Mouse (Mus musculus) central nervous system, embryonic 18 days (tissue): ENCODE measurements around the gene 4930513O06Rik. TPM values are rescaled to one million over a fixed set of nuclear protein-coding genes. Genes with fewer than 3 reads are reported as not detected.

Experiments used
- polyA plus RNA-seq: library from polyadenylated mRNA; depleted of rRNA; stranded (reverse); fragments of >200 nt; gene quantifications from 2 replicates; pipeline ENCODE4 v1.2.3, GENCODE M21; 2012; rRNA removed

The 4930513O06Rik gene
- not detected in 2 replicates for polyA plus RNA-seq

DNA sequence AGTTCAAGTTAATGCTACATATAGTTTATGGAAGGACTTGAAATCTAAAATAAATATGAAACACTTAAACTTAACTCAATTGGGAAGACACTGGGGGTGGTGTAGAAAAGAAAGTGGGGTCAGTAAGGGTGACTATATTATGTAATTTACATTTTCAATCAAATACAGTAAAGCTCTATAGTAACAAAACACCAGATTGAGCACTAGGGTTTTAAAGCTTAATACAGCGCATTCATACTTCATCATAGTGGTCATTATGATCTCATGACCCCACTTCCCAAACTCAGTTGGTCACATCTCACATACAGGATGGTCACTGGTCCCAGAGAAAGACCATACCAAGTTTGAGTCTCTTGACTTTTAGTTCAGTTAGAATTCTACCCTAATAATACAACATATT, at the start of gene 4930513O06Rik:
Gene 4930513O06Rik, plus strand, starts transcription at position 301 of the 400 bp plus-strand sequence.

DNA sequence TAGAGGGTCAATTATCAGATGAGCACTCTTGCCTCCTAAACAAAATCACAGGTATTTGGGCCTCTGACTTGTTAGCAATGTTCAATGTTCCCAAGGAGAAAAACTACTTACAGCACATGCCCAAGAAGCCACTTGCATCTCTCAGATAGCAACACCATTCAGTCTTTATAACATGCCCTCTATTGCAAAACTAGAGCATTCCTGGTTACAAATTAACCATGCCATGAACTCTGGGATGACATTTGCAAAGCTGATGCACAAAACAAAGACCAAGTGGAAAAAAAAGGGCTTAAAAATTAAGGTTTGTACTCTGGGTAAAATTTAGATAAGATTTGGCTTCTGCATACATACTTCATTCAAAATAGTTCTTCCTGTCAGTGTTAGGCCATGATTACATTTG, 966 bp upstream of the 4930513O06Rik start, which contains the start of gene Serpina7:
Gene Serpina7, minus strand, starts transcription at position 160 of the 400 bp plus-strand sequence.

Other genes with a start within 250 kb of the 4930513O06Rik start
- 1.0 and 2.3 TPM in 2 replicates for gene Nrk, start 171.8 kb upstream of the 4930513O06Rik start, polyA plus RNA-seq
- gene Serpina7, start 1.0 kb upstream of the 4930513O06Rik start, polyA plus RNA-seq: 0.04 and 0.18 TPM in 2 replicates
- gene 4933428M09Rik, start 93.0 kb downstream of the 4930513O06Rik start, polyA plus RNA-seq: not detected in 2 replicates
- 2.3 and 3.5 TPM in 2 replicates for gene Mum1l1, start 123.8 kb downstream of the 4930513O06Rik start, polyA plus RNA-seq
- 0.06 and 0.09 TPM in 2 replicates for gene Trap1a, start 247.4 kb downstream of the 4930513O06Rik start, polyA plus RNA-seq